Mouse (Mus musculus) testis, adult 2 months (tissue): ENCODE data around the gene Pcsk2. TPM values are rescaled to one million over a fixed set of nuclear protein-coding genes. Genes with fewer than 3 reads are reported as not detected.

Experiments used
- H3K27ac ChIP-seq: fragments of 200-500 bp; 2 replicates; pipeline ENCODE4 v1.5.1; 2012; ENCODE audit warnings: low read depth, low read length; ENCODE audit not compliant: control insufficient read depth, insufficient read depth
- H3K27me3 ChIP-seq: fragments of 200-500 bp; 2 replicates; pipeline ENCODE4 v1.6.1; 2012; ENCODE audit warnings: mild to moderate bottlenecking, low read length, moderate library complexity; ENCODE audit not compliant: control insufficient read depth, insufficient read depth
- H3K36me3 ChIP-seq: fragments of 200-500 bp; 2 replicates; pipeline ENCODE4 v1.6.1; 2012; ENCODE audit warnings: mild to moderate bottlenecking, low read length; ENCODE audit not compliant: control insufficient read depth, insufficient read depth
- H3K4me1 ChIP-seq: fragments of 200-500 bp; 2 replicates; pipeline ENCODE4 v1.6.1; 2012; ENCODE audit warnings: low read length; ENCODE audit not compliant: control insufficient read depth, insufficient read depth
- H3K4me3 ChIP-seq: fragments of 200-500 bp; 2 replicates; pipeline ENCODE4 v1.5.1; 2012; ENCODE audit warnings: low read depth, mild to moderate bottlenecking, low read length, moderate library complexity, mixed read lengths; ENCODE audit not compliant: control insufficient read depth
- CTCF ChIP-seq: fragments of 200-500 bp; IDR thresholded peaks from 2 replicates; pipeline ENCODE4 v1.5.1; 2012; ENCODE audit warnings: low read depth, mild to moderate bottlenecking, inconsistent platforms, low read length, moderate library complexity; ENCODE audit not compliant: control insufficient read depth, insufficient read depth, insufficient replicate concordance
- POLR2A ChIP-seq: fragments of 200-500 bp; IDR thresholded peaks from 2 replicates; pipeline ENCODE4 v1.6.1; 2012; ENCODE audit warnings: low read depth, mild to moderate bottlenecking, inconsistent platforms, low read length, moderate library complexity; ENCODE audit not compliant: control insufficient read depth
- polyA plus RNA-seq: library from polyadenylated mRNA; depleted of rRNA; stranded (reverse); fragments of >200 nt; gene quantifications from 2 replicates; pipeline ENCODE4 v1.2.3, GENCODE M21; 2012

Pcsk2 gene
- polyA plus RNA-seq, 1 experiment = 1.4 TPM

GRCm38 (mm10) chr2:143812262-143812661, 266.3 kb downstream of the Pcsk2 start:
- TF ChIP-seq CTCF (no peak), POLR2A (no peak)
- Histone ChIP-seq H3K36me3 (no peaks in the 10 kb centered on the region), H3K27me3 (no peaks in the 10 kb centered on the region)

GRCm38 (mm10) chr2:143813461-143813860, 267.5 kb downstream of the Pcsk2 start:
- TF ChIP-seq CTCF = no peak
- no peak for TF ChIP-seq POLR2A
- H3K27me3 ChIP-seq = no peaks in the 10 kb centered on the region
- H3K36me3 ChIP-seq = no peaks in the 10 kb centered on the region
- peaks cover 4% of the 10 kb centered on the region for H3K4me1 ChIP-seq
- H3K4me3 ChIP-seq = peak overlapping the region; percentile 11
- H3K27ac ChIP-seq = no peak overlapping the region

More at GRCm38 (mm10) chr2:143812262-143812661, 266.3 kb downstream of the Pcsk2 start:
- H3K4me3 ChIP-seq = peak overlapping the region; percentile 17; the same call in 1 of the 2 replicates
- H3K27ac ChIP-seq = no peak overlapping the region
- peaks cover 4% of the 10 kb centered on the region for H3K4me1 ChIP-seq

DNA sequence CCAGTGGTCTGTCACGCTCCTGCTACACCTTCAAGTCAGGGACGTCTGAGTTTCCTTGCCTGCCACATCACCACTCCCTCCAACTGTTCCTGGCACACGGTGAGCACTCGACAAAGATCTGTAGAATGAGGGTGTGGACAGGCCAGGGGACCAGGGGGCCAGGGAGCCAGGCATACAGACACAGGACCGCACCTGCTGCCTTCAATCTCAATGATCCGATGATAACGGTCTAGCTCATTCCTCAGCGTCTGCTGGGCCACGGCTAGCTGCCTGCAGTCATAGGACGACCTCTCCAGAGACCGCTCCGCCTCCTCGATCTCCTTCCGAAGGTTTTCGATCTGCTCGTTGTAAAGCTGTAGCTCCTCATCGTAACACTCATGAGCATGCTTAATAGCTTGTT, 285.7 kb downstream of the Pcsk2 start:
- Histone ChIP-seq H3K27ac (no peak overlapping the region), H3K4me3 (no peak overlapping the region), H3K36me3 (no peaks in the 10 kb centered on the region), H3K27me3 (no peaks in the 10 kb centered on the region), H3K4me1 (no peaks in the 10 kb centered on the region)
- no peak for TF ChIP-seq CTCF
- no peak for TF ChIP-seq POLR2A

DNA sequence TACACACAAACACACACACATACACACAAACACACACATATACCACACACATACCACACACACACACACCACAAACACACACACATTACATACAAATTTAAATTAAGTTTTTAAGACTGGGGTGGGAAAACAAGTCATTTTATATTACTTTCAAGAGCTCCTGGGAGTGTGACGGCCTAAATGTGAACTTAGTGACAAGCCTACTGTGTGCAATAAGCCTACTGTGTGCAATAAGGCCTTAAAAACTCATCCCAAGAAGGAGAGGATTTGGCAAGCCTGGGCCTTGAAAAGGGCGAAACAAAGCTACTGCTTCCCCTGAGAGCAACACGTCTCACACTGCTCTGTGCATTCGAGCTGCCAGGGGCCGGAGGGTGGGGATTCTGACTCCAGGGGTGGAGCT, 286.8 kb downstream of the Pcsk2 start:
- TF ChIP-seq CTCF = no peak
- TF ChIP-seq POLR2A = no peak
- Histone ChIP-seq H3K27me3 (no peaks in the 10 kb centered on the region), H3K4me3 (no peak overlapping the region), H3K27ac (no peak overlapping the region), H3K4me1 (peaks cover 3% of the 10 kb centered on the region), H3K36me3 (no peaks in the 10 kb centered on the region)

- TF ChIP-seq POLR2A = no peak
- TF ChIP-seq CTCF = no peak
- Histone ChIP-seq H3K27ac (no peak overlapping the region), H3K36me3 (no peaks in the 10 kb centered on the region), H3K4me3 (no peak overlapping the region), H3K4me1 (peaks cover 3% of the 10 kb centered on the region), H3K27me3 (no peaks in the 10 kb centered on the region)
Observed at GRCm38 (mm10) chr2:143834082-143834481, 288.1 kb downstream of the Pcsk2 start.

DNA sequence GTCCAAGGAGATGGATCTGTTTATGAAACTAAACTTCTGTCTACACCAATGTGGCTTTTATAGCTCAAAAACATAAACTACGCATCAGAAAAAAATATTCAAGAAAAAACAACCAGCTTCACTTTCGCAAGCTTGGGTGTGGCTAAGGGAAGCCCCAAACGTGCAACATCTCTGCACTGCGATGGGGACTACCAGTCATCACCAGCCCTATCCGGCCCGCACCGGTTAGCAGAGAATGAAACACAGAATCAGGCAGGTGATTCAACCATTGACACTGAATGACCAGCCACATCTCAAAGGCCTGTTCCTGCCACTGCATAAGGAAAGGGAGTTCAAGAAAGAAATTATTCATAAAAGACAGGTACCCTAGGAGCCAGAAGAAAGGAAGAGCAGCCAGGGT, 289.9 kb downstream of the Pcsk2 start:
- H3K27ac ChIP-seq = no peak overlapping the region
- no peaks in the 10 kb centered on the region for H3K36me3 ChIP-seq
- TF ChIP-seq POLR2A (no peak), CTCF (no peak)
- no peak overlapping the region for H3K4me3 ChIP-seq
- H3K4me1 ChIP-seq = peaks cover 3% of the 10 kb centered on the region
- H3K27me3 ChIP-seq = no peaks in the 10 kb centered on the region

- no peaks in the 10 kb centered on the region for H3K36me3 ChIP-seq
- TF ChIP-seq POLR2A (no peak), CTCF (peak; percentile 40; the same call in 1 of the 2 replicates)
- H3K4me3 ChIP-seq = no peak overlapping the region
- H3K27ac ChIP-seq = no peak overlapping the region
- H3K27me3 ChIP-seq = no peaks in the 10 kb centered on the region
- peaks cover 3% of the 10 kb centered on the region for H3K4me1 ChIP-seq
Observed at GRCm38 (mm10) chr2:143837291-143837701, 291.3 kb downstream of the Pcsk2 start.

- peaks cover 3% of the 10 kb centered on the region for H3K4me1 ChIP-seq
- H3K27me3 ChIP-seq = no peaks in the 10 kb centered on the region
- no peak overlapping the region for H3K4me3 ChIP-seq
- no peaks in the 10 kb centered on the region for H3K36me3 ChIP-seq
- 0 out of 2 replicates have a peak, but pooled peaks have one; percentile 15 for TF ChIP-seq CTCF
- TF ChIP-seq POLR2A = no peak
- H3K27ac ChIP-seq = no peak overlapping the region
Observed at GRCm38 (mm10) chr2:143838698-143839097, 292.7 kb downstream of the Pcsk2 start.
